Mouse (Mus musculus): ENCODE results near the gene Tbata. TPM values are rescaled to one million over a fixed set of nuclear protein-coding genes. Genes with fewer than 3 reads are reported as not detected.

The Tbata gene
- total RNA-seq (2012; rRNA removed) (not detected in 2 replicates), polyA plus RNA-seq (2012; ENCODE audit: insufficient read depth in 1 of 2, insufficient read length in 2 of 2, low read depth in 1 of 2, low replicate concordance in 2 of 2, missing spikeins in 1 of 2) (not detected)

DNA sequence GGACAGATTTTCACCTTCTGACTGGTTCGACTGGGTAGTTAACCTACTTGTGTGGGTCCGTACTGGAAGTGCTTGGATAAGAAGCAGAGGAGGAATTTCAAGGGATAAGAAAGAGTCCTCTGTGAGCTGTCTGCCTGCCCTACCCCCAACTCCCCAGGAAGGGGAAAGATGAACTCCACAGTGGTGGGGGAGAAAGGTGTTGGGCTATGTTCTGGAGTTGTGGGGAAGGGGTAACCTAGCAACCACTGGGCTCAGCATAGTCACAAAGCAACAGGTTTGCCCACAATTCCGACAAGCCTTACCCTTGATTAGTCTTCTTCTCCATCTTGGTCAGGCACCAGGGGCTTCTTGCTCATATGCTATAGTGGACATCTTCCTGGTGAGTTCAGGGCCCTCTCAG, at the start of gene Tbata:
Gene Tbata (plus strand): TSS at position 301 of the 400 bp plus-strand sequence.
- TF ChIP-seq MXI1 (IDR thresholded peaks at IDR 0.05; ENCODE audit: low read depth, low read length) = no peak
- TF ChIP-seq POLR2A (IDR thresholded peaks at IDR 0.05; ENCODE audit: control insufficient read depth in 1 of 2, insufficient read depth in 1 of 2, low read depth in 1 of 2, low read length in 2 of 2, poor library complexity in 1 of 2) = no peak
- no peak for TF ChIP-seq MAZ (IDR thresholded peaks at IDR 0.05; ENCODE audit: low read depth, low read length)
- TF ChIP-seq GATA1 (IDR thresholded peaks at IDR 0.05; ENCODE audit: low read depth, low read length) = no peak
- no peak for TF ChIP-seq ZNF384 (IDR thresholded peaks at IDR 0.05; ENCODE audit: low read depth, low read length)
- no peak for TF ChIP-seq UBTF (IDR thresholded peaks at IDR 0.05; ENCODE audit: borderline replicate concordance, insufficient read depth, low read depth, low read length)
- no peak for TF ChIP-seq EP300 (IDR thresholded peaks at IDR 0.05; ENCODE audit: low read depth in 1 of 2, low read length in 2 of 2)
- TF ChIP-seq HCFC1 (IDR thresholded peaks at IDR 0.05; ENCODE audit: low read depth, low read length) = no peak
- TF ChIP-seq TBP (IDR thresholded peaks at IDR 0.05; ENCODE audit: low read depth, low read length) = no peak
- no peak for TF ChIP-seq POLR2AphosphoS5 (IDR thresholded peaks at IDR 0.05; ENCODE audit: borderline replicate concordance, low read depth, low read length)
- Histone ChIP-seq H3K9me3 (replicated peaks; ENCODE audit: insufficient read depth, low read length) (no peaks in the 10 kb centered on the region), H3K27ac (ENCODE audit: control insufficient read depth, low read depth, low read length) (no peak within 1 kb of the TSS), H3K79me2 (ENCODE audit: control insufficient read depth, insufficient read depth, low read length, poor library complexity) (no peaks in the 10 kb centered on the region), H3K4me3 (ENCODE audit: control insufficient read depth in 1 of 2, insufficient read depth in 1 of 2, low read depth in 2 of 2, low read length in 2 of 2) (no peak within 1 kb of the TSS), H3K36me3 (ENCODE audit: control insufficient read depth in 1 of 2, insufficient read depth in 2 of 2, low read length in 2 of 2) (no peaks in the 10 kb centered on the region), H3K27me3 (ENCODE audit: control insufficient read depth in 1 of 2, insufficient read depth in 2 of 2, low read length in 2 of 2) (peaks cover 0 to 7% of the 10 kb centered on the region in 2 experiments; a peak in 2 of 4 replicates), H3K4me1 (ENCODE audit: control insufficient read depth in 1 of 2, insufficient read depth in 2 of 2, low read length in 2 of 2) (no peaks in the 10 kb centered on the region), H3K9ac (ENCODE audit: control insufficient read depth, low read depth, low read length, poor library complexity, severe bottlenecking) (no peak within 1 kb of the TSS)
- DNase-seq (ENCODE audit: low read depth, low spot score) = no peak

DNA sequence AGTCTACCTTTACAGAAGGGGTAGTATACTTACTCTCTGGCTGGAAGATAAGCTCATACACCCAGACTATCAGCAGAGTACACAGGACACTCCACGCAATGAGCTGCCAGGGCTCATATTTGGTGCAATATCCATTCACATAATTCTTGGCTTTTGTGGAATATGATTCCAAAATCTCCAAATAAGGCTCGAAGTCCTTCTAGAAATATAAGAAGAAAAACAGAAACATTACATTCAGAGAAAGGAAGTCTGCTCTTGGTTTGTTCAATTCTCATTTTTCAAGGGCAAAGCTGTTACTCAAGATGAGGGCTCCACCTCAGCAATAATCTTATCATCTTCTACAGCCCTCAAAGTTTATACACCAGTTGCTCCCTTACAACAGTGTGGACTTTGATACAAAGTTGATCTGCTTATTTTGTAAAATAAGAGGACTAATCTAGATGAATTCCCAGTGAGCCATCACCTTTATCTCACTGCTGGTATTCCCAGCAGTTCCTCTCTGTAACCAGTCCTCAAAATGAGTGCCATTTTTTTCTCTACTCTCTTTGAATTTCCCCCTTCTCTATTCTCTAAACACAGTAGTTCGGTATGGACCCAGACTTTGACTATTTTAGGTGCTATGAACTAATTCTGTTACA, 48.4 kb upstream of the Tbata start:
- H3K9me3 ChIP-seq (replicated peaks; ENCODE audit: insufficient read depth, low read length) = no peaks in the 10 kb centered on the region
- TF ChIP-seq RCOR1 (IDR thresholded peaks at IDR 0.05; ENCODE audit: low read depth, low read length) = peak; percentile 60
- TF ChIP-seq GABPA (IDR thresholded peaks at IDR 0.05; ENCODE audit: low read depth, low read length) = no peak
- peak; percentile 82 to 89 for TF ChIP-seq EP300 (IDR thresholded peaks at IDR 0.05; ENCODE audit: low read depth in 1 of 2, low read length in 2 of 2)
- no peak for TF ChIP-seq MXI1 (IDR thresholded peaks at IDR 0.05; ENCODE audit: low read depth, low read length)
- TF ChIP-seq MAFK (IDR thresholded peaks at IDR 0.05; ENCODE audit: borderline replicate concordance, low read depth, low read length) = no peak
- TF ChIP-seq CTCF (IDR thresholded peaks at IDR 0.05 in 2 of 3, conservative IDR thresholded peaks at IDR 0.05 in 1 of 3; ENCODE audit: control insufficient read depth in 1 of 3, insufficient read depth in 1 of 3, low read depth in 2 of 3, low read length in 3 of 3, poor library complexity in 1 of 3, severe bottlenecking in 1 of 3) = no peak
- no peak for TF ChIP-seq MAZ (IDR thresholded peaks at IDR 0.05; ENCODE audit: low read depth, low read length)
- peak; percentile 80 for TF ChIP-seq GATA1 (IDR thresholded peaks at IDR 0.05; ENCODE audit: low read depth, low read length)
- TF ChIP-seq TCF12 (IDR thresholded peaks at IDR 0.05; ENCODE audit: low read depth, low read length) = peak; percentile 78
- TF ChIP-seq SIN3A (IDR thresholded peaks at IDR 0.05; ENCODE audit: low read length) = 0 out of 2 replicates have a peak, but pooled peaks have one; percentile 33
- TF ChIP-seq E2F4 (IDR thresholded peaks at IDR 0.05; ENCODE audit: borderline replicate concordance, low read depth, low read length) = no peak
- peak; percentile 35; the same call in 1 of the 2 replicates for TF ChIP-seq TAL1 (IDR thresholded peaks at IDR 0.05; ENCODE audit: low read length)
- no peak for TF ChIP-seq SMC3 (IDR thresholded peaks at IDR 0.05; ENCODE audit: low read depth, low read length)
- peak; percentile 60 for TF ChIP-seq ZNF384 (IDR thresholded peaks at IDR 0.05; ENCODE audit: low read depth, low read length)
- peaks cover 7 to 12% of the 10 kb centered on the region in 2 experiments for H3K4me1 ChIP-seq (ENCODE audit: control insufficient read depth in 1 of 2, insufficient read depth in 2 of 2, low read length in 2 of 2)
- no peaks in the 10 kb centered on the region for H3K79me2 ChIP-seq (ENCODE audit: control insufficient read depth, insufficient read depth, low read length, poor library complexity)
- H3K27me3 ChIP-seq (ENCODE audit: control insufficient read depth in 1 of 2, insufficient read depth in 2 of 2, low read length in 2 of 2) = no peaks in the 10 kb centered on the region
- no peak overlapping the region for H3K9ac ChIP-seq (ENCODE audit: control insufficient read depth, low read depth, low read length, poor library complexity, severe bottlenecking)
- peak; percentile 63 for DNase-seq (ENCODE audit: low read depth, low spot score)
- no peak overlapping the region for H3K4me3 ChIP-seq (ENCODE audit: control insufficient read depth in 1 of 2, insufficient read depth in 1 of 2, low read depth in 2 of 2, low read length in 2 of 2)
- H3K36me3 ChIP-seq (ENCODE audit: control insufficient read depth in 1 of 2, insufficient read depth in 2 of 2, low read length in 2 of 2) = peaks cover 0 to 33% of the 10 kb centered on the region in 2 experiments; a peak in 2 of 4 replicates
- peak overlapping the region; percentile 72 for H3K27ac ChIP-seq (ENCODE audit: control insufficient read depth, low read depth, low read length)
